Mouse (Mus musculus) ES-Bruce4 (cell line): ENCODE results near the gene Snd1.

Experiments
- CTCF ChIP-seq: IDR thresholded peaks from one replicate; pipeline ENCODE4 v1.8.1; 2011; ENCODE audit warnings: low read depth, low read length
- EP300 ChIP-seq: IDR thresholded peaks from 2 replicates; pipeline ENCODE4 v1.6.1; 2011; ENCODE audit warnings: low read depth, low read length; ENCODE audit not compliant: insufficient read depth
- POLR2A ChIP-seq: IDR thresholded peaks from one replicate; pipeline ENCODE4 v1.8.1; 2011; ENCODE audit warnings: low read length; ENCODE audit not compliant: insufficient read depth

DNA sequence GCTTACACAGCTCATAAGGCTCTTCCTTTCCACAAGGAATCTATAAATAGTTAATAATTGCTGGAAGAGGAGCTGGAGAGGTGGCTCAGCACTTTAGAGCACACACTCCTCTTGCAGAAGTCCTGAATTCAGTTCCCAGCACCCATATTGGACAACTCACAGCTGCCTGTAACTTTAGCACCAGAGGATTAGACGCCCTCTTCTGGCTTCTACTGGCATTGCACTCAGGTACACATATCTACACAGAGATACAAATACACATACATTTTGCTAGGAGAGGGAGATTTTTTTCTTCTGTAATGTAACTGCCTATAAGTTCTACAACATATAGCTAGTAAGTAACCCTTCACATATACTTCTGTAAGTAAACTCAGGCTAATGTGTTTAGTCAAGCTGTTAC is 440.0 kb downstream of the Snd1 start:
- TF ChIP-seq CTCF = no peak
- no peak for TF ChIP-seq POLR2A
- no peak for TF ChIP-seq EP300
